ENCODE assay signal across 10 mouse cellular contexts in genomic region chrX:159302349-159303311, GRCm38 (mm10).
DNase-seq lines count a peak whose midpoint lies in the region; ATAC-seq and TF ChIP-seq lines count a peak whose summit lies in the region.
"Had no signal": no experiment of that assay in that cellular context is flagged by ENCODE, and none has a peak within 500 bp of the region (broad histone marks: within the 10 kb centered on the region; RNA-seq: fewer than 3 reads in every experiment).

No protein-coding gene starts in this region.

- H3K4me3 ChIP-seq in kidney, adult 2 months (ENCODE audit: insufficient read depth, low read depth, low read length) = no peak overlapping the region
- H3K4me3 ChIP-seq in bone marrow macrophage, adult 2 months (ENCODE audit: insufficient read depth, low read length) = peak overlapping the region; percentile 28
- H3K4me3 ChIP-seq: embryonic facial prominence, embryonic 13.5 days had no signal

- ATAC-seq in hematopoietic stem cell, adult 5-6 weeks (replicated peaks in 1 of 2; ENCODE audit: insufficient read depth in 1 of 2, low FRiP score in 2 of 2, low TSS enrichment in 1 of 2, low read depth in 1 of 2, poor library complexity in 2 of 2, severe bottlenecking in 2 of 2) = peak; percentile 91 to 93
- ATAC-seq in megakaryocyte, adult 5-6 weeks (ENCODE audit: poor library complexity, severe bottlenecking) = peak; percentile 60

- no peaks in the 10 kb centered on the region for H3K27me3 ChIP-seq in kidney, adult 2 months (replicated peaks; ENCODE audit: control insufficient read depth, insufficient read depth, low read length)
- H3K27me3 ChIP-seq: embryonic facial prominence, embryonic 13.5 days had no signal

- intact Hi-C loops in gastrocnemius, postnatal 14 days (cut with DNase I; ENCODE audit: low total_unique reads) = no loop called here

- TF ChIP-seq CTCF in kidney, adult 2 months (conservative IDR thresholded peaks at IDR 0.05; ENCODE audit: insufficient read depth, insufficient read length, low read depth, low read length) = no peak
- TF ChIP-seq CTCF in bone marrow macrophage, adult 2 months (IDR thresholded peaks at IDR 0.05; ENCODE audit: low read depth, low read length) = no peak

- TF ChIP-seq POLR2A in kidney, adult 2 months (IDR thresholded peaks at IDR 0.05; ENCODE audit: low read depth, low read length) = no peak
- TF ChIP-seq POLR2A in bone marrow macrophage, adult 2 months (IDR thresholded peaks at IDR 0.05; ENCODE audit: borderline replicate concordance, low read depth, low read length) = no peak

- no peak overlapping the region for H3K27ac ChIP-seq in kidney, adult 2 months (ENCODE audit: insufficient read depth, low read depth, low read length)
- H3K27ac ChIP-seq in bone marrow macrophage, adult 2 months (ENCODE audit: insufficient read depth, low read depth, low read length) = no peak overlapping the region; the same call in 1 of the 2 replicates
- H3K27ac ChIP-seq: embryonic facial prominence, embryonic 13.5 days had no signal

- no peaks in the 10 kb centered on the region for H3K36me3 ChIP-seq in kidney, adult 2 months (ENCODE audit: control insufficient read depth, insufficient read depth, low read length)
- H3K36me3 ChIP-seq: embryonic facial prominence, embryonic 13.5 days had no signal

- 58% methylated on average over 11 of the region's 11 CpGs for WGBS in kidney, adult 2 months

- DNase-seq in kidney, adult 2 months = peak; percentile 47
- DNase-seq in kidney, adult 11 months = no peak
- no peak for DNase-seq in gastrocnemius, postnatal 14 days
- no peak for DNase-seq in layer of hippocampus, adult 9-11 months
- no peak for DNase-seq in ovary, adult 18-20 months (ENCODE audit: low spot score)
- DNase-seq: adrenal gland, postnatal 36 days had no signal

- no peaks in the 10 kb centered on the region for H3K4me1 ChIP-seq in kidney, adult 2 months (ENCODE audit: control insufficient read depth, insufficient read depth, low read length)
- H3K4me1 ChIP-seq in bone marrow macrophage, adult 2 months (ENCODE audit: control insufficient read depth, insufficient read depth, low read length) = no peaks in the 10 kb centered on the region
- H3K4me1 ChIP-seq: embryonic facial prominence, embryonic 13.5 days had no signal
